Mouse (Mus musculus) embryonic facial prominence, embryonic 15.5 days (tissue): ENCODE measurements around the gene Dnase1l3. TPM values are rescaled to one million over a fixed set of nuclear protein-coding genes. Genes with fewer than 3 reads are reported as not detected.
"Not testable (repeated sequence)": the region's sequence is repeated elsewhere in the genome, so short reads cannot be mapped to it uniquely, and the experiment has no call there.

ENCODE experiments used
- ATAC-seq: fragments of 200-750 bp; cut with Nextera tagmentation; 2 replicates; pipeline ENCODE4 v1.8.0; 2017; ENCODE audit warnings: low read depth, moderate TSS enrichment; ENCODE audit not compliant: insufficient number of reproducible peaks, low FRiP score, low TSS enrichment
- H3K27ac ChIP-seq: fragments of 300-500 bp; sonication (generic); replicated peaks from 2 replicates; pipeline ENCODE4 v1.5.1; 2015; ENCODE audit warnings: mild to moderate bottlenecking, inconsistent platforms
- H3K27me3 ChIP-seq: fragments of 300-500 bp; sonication (generic); 2 replicates; pipeline ENCODE4 v1.6.1; 2015; ENCODE audit warnings: inconsistent platforms
- H3K36me3 ChIP-seq: fragments of 300-500 bp; sonication (generic); 2 replicates; pipeline ENCODE4 v1.6.1; 2015; ENCODE audit warnings: mild to moderate bottlenecking, inconsistent platforms
- H3K4me1 ChIP-seq: fragments of 300-500 bp; sonication (generic); 2 replicates; pipeline ENCODE4 v1.6.1; 2015; ENCODE audit warnings: inconsistent platforms
- H3K4me2 ChIP-seq: fragments of 300-500 bp; sonication (generic); replicated peaks from 2 replicates; pipeline ENCODE4 v1.6.1; 2015; ENCODE audit warnings: mild to moderate bottlenecking, inconsistent platforms
- H3K4me3 ChIP-seq: fragments of 300-500 bp; sonication (generic); replicated peaks from 2 replicates; pipeline ENCODE4 v1.5.1; 2015; ENCODE audit warnings: mild to moderate bottlenecking, inconsistent platforms
- H3K9ac ChIP-seq: fragments of 300-500 bp; sonication (generic); 2 replicates; pipeline ENCODE4 v1.6.1; 2015; ENCODE audit warnings: inconsistent platforms
- H3K9me3 ChIP-seq: fragments of 300-500 bp; sonication (generic); replicated peaks from 2 replicates; pipeline ENCODE4 v1.6.1; 2016; ENCODE audit warnings: inconsistent platforms
- WGBS: fragments of 180-500 bp; shearing (Covaris S2); methylation state at CpG from one replicate; pipeline ENCODE4 v1.1.7; 2015; 5-methylcytosine and 5-hydroxymethylcytosine counted together
- polyA plus RNA-seq: library from polyadenylated mRNA; unstranded; fragments of >200 nt; fragmentation: Nextera tagmentation; extraction: Ambion mirVana; gene quantifications from 2 replicates; pipeline ENCODE4 v1.2.1, GENCODE M21; 2015

The Dnase1l3 gene
- polyA plus RNA-seq, 1 experiment from 2014 or later, result 4.1 TPM

DNA sequence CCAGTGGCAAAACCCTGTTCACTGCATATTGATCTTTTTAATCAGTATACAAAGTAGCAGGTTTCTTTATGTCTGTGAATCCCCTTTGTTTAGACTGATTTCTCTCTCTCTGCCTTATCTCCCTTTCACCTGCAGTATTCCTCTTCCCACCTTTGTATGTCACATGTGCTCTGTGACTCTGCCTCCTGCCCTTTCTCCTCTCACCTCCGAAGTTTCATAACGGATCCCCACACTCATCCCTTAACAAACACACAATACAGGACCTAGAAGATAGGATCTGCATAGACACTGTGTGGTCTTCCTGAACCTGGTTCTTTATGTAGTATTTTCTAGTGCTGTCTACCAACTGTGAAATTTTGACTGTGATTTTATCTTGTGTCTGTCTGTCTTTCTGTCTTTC, 16.9 kb upstream of the Dnase1l3 start:
- Histone ChIP-seq H3K27ac (no peak overlapping the region), H3K9ac (no peak overlapping the region), H3K4me1 (0 out of 2 replicates have a peak, but pooled peaks cover 11% of the 10 kb centered on the region), H3K27me3 (no peaks in the 10 kb centered on the region), H3K4me3 (no peak overlapping the region), H3K36me3 (no peaks in the 10 kb centered on the region), H3K9me3 (no peaks in the 10 kb centered on the region), H3K4me2 (no peak overlapping the region)
- no peak for ATAC-seq
- 88% methylated on average over 2 of the region's 2 CpGs for WGBS

DNA sequence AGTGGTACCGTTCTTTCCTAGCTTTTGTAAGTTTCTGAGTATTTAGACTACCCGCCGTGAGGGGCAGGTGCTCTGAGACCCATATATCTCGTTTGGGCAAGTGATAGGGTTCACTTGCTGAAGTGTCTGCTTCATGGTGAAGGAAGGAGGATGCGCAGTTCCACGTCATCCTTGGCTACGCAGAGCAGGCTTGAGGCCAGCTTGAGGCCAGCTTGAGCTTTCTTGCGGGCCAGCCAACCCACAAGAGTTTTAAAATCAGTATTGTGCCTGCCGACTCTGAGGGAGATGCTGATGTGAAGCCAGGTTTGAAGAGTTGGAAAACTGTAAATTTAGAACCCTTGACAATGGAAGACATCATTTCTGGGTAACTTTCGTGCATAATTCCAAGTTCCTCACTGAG, 13.6 kb upstream of the Dnase1l3 start:
- WGBS, result 82% methylated on average over 10 of the region's 10 CpGs
- Histone ChIP-seq H3K9me3 (no peaks in the 10 kb centered on the region), H3K4me3 (no peak overlapping the region), H3K4me1 (peaks cover 21% of the 10 kb centered on the region), H3K27ac (peak overlapping the region; percentile 36; the same call in 1 of the 2 replicates), H3K36me3 (no peaks in the 10 kb centered on the region), H3K9ac (no peak overlapping the region), H3K4me2 (no peak overlapping the region), H3K27me3 (no peaks in the 10 kb centered on the region)
- no peak for ATAC-seq

GRCm38 (mm10) chr14:8007486-8007885, 13.1 kb upstream of the Dnase1l3 start:
- Histone ChIP-seq H3K9me3 (no peaks in the 10 kb centered on the region), H3K36me3 (no peaks in the 10 kb centered on the region), H3K4me1 (peaks cover 18% of the 10 kb centered on the region), H3K27ac (peak overlapping the region; percentile 36; the same call in 1 of the 2 replicates), H3K27me3 (no peaks in the 10 kb centered on the region), H3K9ac (no peak overlapping the region), H3K4me3 (no peak overlapping the region), H3K4me2 (no peak overlapping the region)
- ATAC-seq, result no peak
- WGBS, result 45% methylated on average over 2 of the region's 2 CpGs

DNA sequence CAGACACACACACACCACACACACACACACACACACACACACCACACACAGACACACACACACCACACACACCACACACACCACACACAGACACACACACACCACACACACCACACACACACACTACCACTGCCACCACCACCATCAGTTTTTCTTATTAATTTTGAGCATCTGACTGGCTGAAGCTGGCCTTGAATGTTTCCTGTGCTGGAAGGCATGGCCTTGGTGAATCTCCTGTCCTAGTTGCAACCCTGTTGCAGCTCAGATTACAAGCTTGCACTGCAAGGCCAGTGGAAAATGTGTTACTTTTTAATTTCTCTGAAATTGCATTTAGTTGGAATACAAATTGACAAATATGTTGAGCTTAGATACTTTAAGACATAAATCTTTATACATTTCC, 12.7 kb upstream of the Dnase1l3 start:
- no peaks in the 10 kb centered on the region for H3K9me3 ChIP-seq
- no peak overlapping the region for H3K9ac ChIP-seq
- peaks cover under 1% of the 10 kb centered on the region; the same call in 1 of the 2 replicates for H3K27me3 ChIP-seq
- H3K4me2 ChIP-seq, result no peak overlapping the region
- no peak for ATAC-seq
- H3K4me3 ChIP-seq, result no peak overlapping the region
- no peak overlapping the region for H3K27ac ChIP-seq
- no peaks in the 10 kb centered on the region for H3K36me3 ChIP-seq
- peaks cover 22% of the 10 kb centered on the region for H3K4me1 ChIP-seq

DNA sequence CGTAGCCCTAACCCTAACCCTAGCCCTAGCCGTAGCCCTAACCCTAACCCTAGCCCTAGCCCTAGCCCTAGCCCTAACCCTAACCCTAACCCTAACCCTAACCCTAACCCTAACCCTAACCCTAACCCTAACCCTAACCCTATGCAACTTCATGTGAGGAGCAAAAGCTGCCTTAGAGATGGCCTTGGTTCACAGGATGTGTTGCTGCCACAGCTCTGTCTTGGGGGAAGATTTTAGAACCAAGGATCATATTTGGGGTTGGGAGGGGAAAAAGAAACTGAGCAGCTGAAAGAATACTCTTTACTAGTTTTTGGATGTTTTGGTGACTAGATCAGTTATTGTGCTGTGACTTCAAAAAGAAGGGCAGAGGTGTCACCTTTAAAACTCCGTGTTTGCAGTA, 11.7 kb upstream of the Dnase1l3 start:
- not testable (repeated sequence) for H3K27ac ChIP-seq, H3K4me2 ChIP-seq, H3K36me3 ChIP-seq, H3K27me3 ChIP-seq, H3K9me3 ChIP-seq, H3K9ac ChIP-seq, ATAC-seq, H3K4me3 ChIP-seq
- WGBS, result 60% methylated on average over 3 of the region's 3 CpGs
- H3K4me1 ChIP-seq, result peaks cover 22% of the 10 kb centered on the region

DNA sequence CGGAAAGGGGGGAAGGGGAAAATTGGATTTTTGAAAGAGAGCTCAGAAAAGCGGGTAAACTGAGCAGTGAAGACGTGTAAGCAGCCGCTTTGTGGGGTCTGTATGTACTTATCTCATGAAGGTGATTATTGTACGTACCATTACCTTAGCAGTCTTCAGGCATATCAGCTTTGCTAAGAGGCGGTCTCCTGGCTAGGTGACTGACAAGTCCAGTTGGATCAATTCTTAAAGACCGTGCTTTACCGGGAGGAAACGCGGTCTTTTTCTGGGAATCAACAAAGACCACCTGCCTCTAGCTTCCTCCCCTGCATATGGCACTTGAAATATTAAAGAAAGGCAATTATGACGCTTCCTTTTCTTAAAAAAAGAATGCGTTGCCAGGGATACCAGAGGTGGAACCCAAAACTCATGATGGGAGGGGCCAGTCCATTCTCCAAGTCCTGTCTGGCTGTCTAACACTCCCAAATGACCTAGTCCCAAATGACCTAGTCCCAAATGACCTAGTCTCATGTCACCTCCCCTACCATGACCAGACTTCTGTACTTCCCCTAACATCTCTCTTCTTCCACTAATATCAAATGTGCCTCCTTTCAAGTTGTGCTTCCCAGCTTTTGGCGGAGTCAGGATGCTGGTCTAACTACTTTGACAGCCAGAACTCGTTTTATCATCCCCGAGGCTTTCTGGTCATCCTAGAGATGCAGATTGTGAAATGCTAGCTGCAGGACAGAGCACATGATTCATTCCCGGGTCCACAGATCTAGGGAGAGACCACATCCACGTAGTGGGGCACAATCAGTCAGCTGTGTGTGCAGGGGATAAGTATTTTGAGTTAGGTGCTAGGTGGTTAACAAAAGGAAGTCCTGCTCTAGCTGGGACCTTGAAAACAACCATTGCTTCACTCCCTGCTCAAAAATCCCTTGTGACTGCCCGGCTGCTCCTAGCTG, 9.6 kb upstream of the Dnase1l3 start:
- WGBS, result 38% methylated on average over 18 of the region's 18 CpGs
- Histone ChIP-seq H3K9me3 (no peaks in the 10 kb centered on the region), H3K4me2 (peak overlapping the region; percentile 77), H3K27ac (no peak overlapping the region), H3K36me3 (no peaks in the 10 kb centered on the region), H3K27me3 (peaks cover 19% of the 10 kb centered on the region; the same call in 1 of the 2 replicates), H3K4me1 (peaks cover 22% of the 10 kb centered on the region), H3K9ac (peak overlapping the region; percentile 50; the same call in 1 of the 2 replicates), H3K4me3 (peak overlapping the region; percentile 66)
- no peak for ATAC-seq

DNA sequence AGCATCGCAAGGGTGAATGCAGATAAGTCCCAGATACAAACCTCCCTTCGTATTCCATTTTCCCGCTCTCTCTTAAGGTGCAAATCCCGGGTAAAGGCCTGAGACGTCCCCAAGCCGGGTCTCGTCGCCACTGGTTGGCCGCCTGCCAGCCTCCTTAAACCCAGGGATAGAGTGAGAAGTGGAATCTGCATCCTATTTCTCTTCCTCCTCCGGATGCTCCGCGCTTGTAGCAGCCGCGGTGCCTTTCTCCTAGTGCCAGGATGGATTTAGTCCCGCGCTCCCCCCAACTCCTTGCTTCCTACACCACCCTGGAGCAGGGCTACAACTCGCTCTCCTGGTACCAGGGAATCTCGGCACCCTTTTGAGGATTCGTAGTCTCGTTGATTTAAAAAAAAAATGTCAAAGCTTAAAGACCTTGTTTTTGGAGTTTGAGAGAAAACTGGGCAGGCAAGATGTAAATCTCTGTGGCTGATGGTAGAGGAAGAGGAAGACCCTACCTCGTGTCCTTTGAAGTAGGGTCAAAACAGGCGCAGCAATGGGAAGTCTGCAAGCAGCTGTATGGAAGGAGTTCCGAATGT, 8.8 kb upstream of the Dnase1l3 start:
- H3K27me3 ChIP-seq, result peaks cover 19% of the 10 kb centered on the region; the same call in 1 of the 2 replicates
- peaks cover 22% of the 10 kb centered on the region for H3K4me1 ChIP-seq
- H3K9me3 ChIP-seq, result no peaks in the 10 kb centered on the region
- peak overlapping the region; percentile 50 for H3K9ac ChIP-seq
- under 1% methylated on average over 23 of the region's 23 CpGs for WGBS
- no peaks in the 10 kb centered on the region for H3K36me3 ChIP-seq
- peak; percentile 26 for ATAC-seq
- H3K4me3 ChIP-seq, result peak overlapping the region; percentile 66
- peak overlapping the region; percentile 41; the same call in 1 of the 2 replicates for H3K27ac ChIP-seq
- H3K4me2 ChIP-seq, result peak overlapping the region; percentile 77

DNA sequence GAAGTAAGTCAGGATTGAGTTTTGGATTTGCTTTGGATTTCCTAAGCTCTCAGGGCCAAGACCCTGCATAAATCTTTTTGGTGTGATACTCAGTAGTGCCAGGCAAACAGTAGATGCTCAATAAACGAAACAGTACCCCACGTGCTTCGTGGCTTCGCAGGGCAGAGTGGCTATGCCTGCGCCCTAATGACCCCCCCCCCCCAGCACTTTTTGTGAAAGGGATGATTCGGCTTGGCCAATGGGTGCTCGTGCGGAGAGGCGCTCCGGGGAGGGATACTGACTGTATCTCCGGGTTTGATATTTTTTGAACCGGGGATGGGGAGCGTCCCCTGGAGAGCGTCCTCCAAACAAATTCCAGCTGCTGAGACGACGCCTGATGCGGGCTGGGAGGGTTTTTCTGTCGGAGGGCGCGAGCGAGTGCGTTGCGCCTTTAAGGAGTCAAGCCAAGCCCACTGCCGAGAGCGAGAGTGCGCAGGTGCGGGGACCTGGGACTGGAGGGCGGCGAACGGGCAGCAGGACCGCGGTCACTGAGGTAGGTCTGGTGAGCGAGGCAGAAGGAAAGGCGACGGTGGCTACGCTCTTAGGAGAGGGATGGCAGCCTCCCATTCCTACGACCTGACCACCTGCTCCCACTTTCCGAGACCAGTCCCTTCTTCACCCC, 8.2 kb upstream of the Dnase1l3 start, which contains the start of gene Abhd6:
TSS of gene Abhd6 (plus strand) at position 471 of the 661 bp plus-strand sequence.
- peak; percentile 79 for ATAC-seq

GRCm38 (mm10) chr14:8000831-8001685, 6.7 kb upstream of the Dnase1l3 start:
- Histone ChIP-seq H3K9me3 (no peaks in the 10 kb centered on the region), H3K9ac (no peak overlapping the region), H3K27me3 (peaks cover 19% of the 10 kb centered on the region; the same call in 1 of the 2 replicates), H3K4me3 (no peak overlapping the region), H3K36me3 (no peaks in the 10 kb centered on the region), H3K27ac (no peak overlapping the region), H3K4me1 (peaks cover 20% of the 10 kb centered on the region), H3K4me2 (no peak overlapping the region)
- 29% methylated on average over 17 of the region's 17 CpGs for WGBS
- no peak for ATAC-seq

More for the DNA sequence above, 8.2 kb upstream of the Dnase1l3 start, which contains the start of gene Abhd6:
- peaks cover 19% of the 10 kb centered on the region; the same call in 1 of the 2 replicates for H3K27me3 ChIP-seq
- H3K4me2 ChIP-seq, result peak within 1 kb of the TSS; percentile 77
- WGBS, result 1% methylated on average over 38 of the region's 38 CpGs
- peak within 1 kb of the TSS; percentile 50 for H3K9ac ChIP-seq
- peaks cover 16% of the 10 kb centered on the region for H3K4me1 ChIP-seq
- no peaks in the 10 kb centered on the region for H3K9me3 ChIP-seq
- H3K36me3 ChIP-seq, result no peaks in the 10 kb centered on the region
- peak within 1 kb of the TSS; percentile 41; the same call in 1 of the 2 replicates for H3K27ac ChIP-seq
- H3K4me3 ChIP-seq, result peak within 1 kb of the TSS; percentile 66

DNA sequence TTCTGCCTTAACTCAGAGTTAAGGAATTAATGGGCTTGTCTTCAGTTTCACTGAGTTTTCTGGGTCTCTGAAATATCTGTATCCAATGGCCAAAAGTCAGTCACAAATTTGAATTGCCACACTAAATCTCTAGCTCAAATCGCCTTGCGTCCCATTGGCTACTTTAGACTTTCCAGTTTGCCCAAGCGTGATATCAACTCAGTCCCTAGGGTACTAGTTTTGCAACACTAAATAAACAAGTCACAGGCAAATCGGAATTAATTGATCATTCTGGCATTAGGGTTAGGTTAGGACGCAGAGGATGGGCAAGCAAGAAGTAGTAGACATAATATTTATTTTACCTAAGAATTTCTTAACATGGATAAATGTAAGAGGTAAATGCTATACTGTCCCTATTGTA, 5.9 kb upstream of the Dnase1l3 start:
- 82% methylated on average over 5 of the region's 5 CpGs for WGBS
- H3K27me3 ChIP-seq, result peaks cover 19% of the 10 kb centered on the region; the same call in 1 of the 2 replicates
- ATAC-seq, result no peak

More for the DNA sequence above, 5.9 kb upstream of the Dnase1l3 start:
- Histone ChIP-seq H3K4me2 (no peak overlapping the region), H3K4me3 (no peak overlapping the region), H3K9ac (no peak overlapping the region), H3K9me3 (no peaks in the 10 kb centered on the region), H3K36me3 (no peaks in the 10 kb centered on the region), H3K4me1 (peaks cover 20% of the 10 kb centered on the region), H3K27ac (no peak overlapping the region)
